Mouse (Mus musculus): ENCODE data around the gene Atp13a3. TPM values are rescaled to one million over a fixed set of nuclear protein-coding genes. Genes with fewer than 3 reads are reported as not detected.

Gene Atp13a3
- polyA plus RNA-seq, 1 experiment from 2014 or later: 13.0 TPM

GRCm38 (mm10) chr16:30397127-30398057 is 8.4 kb downstream of the Atp13a3 start:
- no peak overlapping the region for H3K4me3 ChIP-seq (ENCODE audit: low read depth, low read length)
- no peak for ATAC-seq (ENCODE audit: insufficient read depth, low FRiP score, low TSS enrichment)

GRCm38 (mm10) chr16:30395136-30395535 is 10.6 kb downstream of the Atp13a3 start:
- Histone ChIP-seq H3K4me1 (ENCODE audit: control insufficient read depth, insufficient read depth, low read length) (0 out of 2 replicates have a peak, but pooled peaks cover 3% of the 10 kb centered on the region), H3K27me3 (ENCODE audit: control insufficient read depth, insufficient read depth, low read length) (no peaks in the 10 kb centered on the region), H3K4me3 (ENCODE audit: low read depth, low read length) (no peak overlapping the region), H3K4me2 (ENCODE audit: low read depth) (no peak overlapping the region), H3K27ac (ENCODE audit: low read depth, low read length) (no peak overlapping the region), H3K9me3 (ENCODE audit: control insufficient read depth, low read length) (no peaks in the 10 kb centered on the region), H3K9ac (ENCODE audit: low read length) (no peak overlapping the region), H3K36me3 (ENCODE audit: control insufficient read depth, insufficient read depth, low read length) (no peaks in the 10 kb centered on the region)
- DNase-seq (ENCODE audit: low spot score): no peak
- no peak for ATAC-seq (ENCODE audit: insufficient read depth, low FRiP score, low TSS enrichment)
- 80% methylated on average over 2 of the region's 2 CpGs for WGBS

More at GRCm38 (mm10) chr16:30397127-30398057, 8.4 kb downstream of the Atp13a3 start:
- 54% methylated on average over 15 of the region's 15 CpGs for WGBS
- Histone ChIP-seq H3K27me3 (ENCODE audit: control insufficient read depth, insufficient read depth, low read length) (no peaks in the 10 kb centered on the region), H3K27ac (ENCODE audit: low read depth, low read length) (no peak overlapping the region), H3K9me3 (ENCODE audit: control insufficient read depth, low read length) (no peaks in the 10 kb centered on the region), H3K4me1 (ENCODE audit: control insufficient read depth, insufficient read depth, low read length) (0 out of 2 replicates have a peak, but pooled peaks cover 3% of the 10 kb centered on the region), H3K4me2 (ENCODE audit: low read depth) (no peak overlapping the region), H3K36me3 (ENCODE audit: control insufficient read depth, insufficient read depth, low read length) (no peaks in the 10 kb centered on the region), H3K9ac (ENCODE audit: low read length) (no peak overlapping the region)
- no peak for DNase-seq (ENCODE audit: low spot score)

GRCm38 (mm10) chr16:30390650-30391340 is 15.0 kb downstream of the Atp13a3 start:
- Histone ChIP-seq H3K27me3 (ENCODE audit: control insufficient read depth, insufficient read depth, low read length) (no peaks in the 10 kb centered on the region), H3K36me3 (ENCODE audit: control insufficient read depth, insufficient read depth, low read length) (no peaks in the 10 kb centered on the region), H3K4me1 (ENCODE audit: control insufficient read depth, insufficient read depth, low read length) (peaks cover 17% of the 10 kb centered on the region), H3K9me3 (ENCODE audit: control insufficient read depth, low read length) (no peaks in the 10 kb centered on the region), H3K27ac (ENCODE audit: low read depth, low read length) (no peak overlapping the region), H3K4me3 (ENCODE audit: low read depth, low read length) (no peak overlapping the region), H3K4me2 (ENCODE audit: low read depth) (no peak overlapping the region), H3K9ac (ENCODE audit: low read length) (no peak overlapping the region)
- 87% methylated on average over 5 of the region's 5 CpGs for WGBS
- ATAC-seq (ENCODE audit: insufficient read depth, low FRiP score, low TSS enrichment) (no peak), DNase-seq (ENCODE audit: low spot score) (no peak)

GRCm38 (mm10) chr16:30389831-30390649 is 15.7 kb downstream of the Atp13a3 start:
- Histone ChIP-seq H3K9ac (ENCODE audit: low read length) (no peak overlapping the region; the same call in 1 of the 2 replicates), H3K4me3 (ENCODE audit: low read depth, low read length) (no peak overlapping the region; the same call in 1 of the 2 replicates), H3K4me1 (ENCODE audit: control insufficient read depth, insufficient read depth, low read length) (peaks cover 17% of the 10 kb centered on the region), H3K36me3 (ENCODE audit: control insufficient read depth, insufficient read depth, low read length) (no peaks in the 10 kb centered on the region), H3K9me3 (ENCODE audit: control insufficient read depth, low read length) (no peaks in the 10 kb centered on the region), H3K4me2 (ENCODE audit: low read depth) (peak overlapping the region; percentile 63; the same call in 1 of the 2 replicates), H3K27me3 (ENCODE audit: control insufficient read depth, insufficient read depth, low read length) (no peaks in the 10 kb centered on the region), H3K27ac (ENCODE audit: low read depth, low read length) (no peak overlapping the region)
- ATAC-seq (ENCODE audit: insufficient read depth, low FRiP score, low TSS enrichment) (no peak), DNase-seq (ENCODE audit: low spot score) (no peak)
- WGBS: 73% methylated on average over 9 of the region's 9 CpGs

- Histone ChIP-seq H3K4me3 (ENCODE audit: low read depth, low read length) (peak overlapping the region; percentile 95), H3K36me3 (ENCODE audit: control insufficient read depth, insufficient read depth, low read length) (no peaks in the 10 kb centered on the region; the same call in 1 of the 2 replicates), H3K4me1 (ENCODE audit: control insufficient read depth, insufficient read depth, low read length) (peaks cover 17% of the 10 kb centered on the region), H3K9me3 (ENCODE audit: control insufficient read depth, low read length) (no peaks in the 10 kb centered on the region), H3K27ac (ENCODE audit: low read depth, low read length) (no peak overlapping the region), H3K4me2 (ENCODE audit: low read depth) (peak overlapping the region; percentile 63), H3K27me3 (ENCODE audit: control insufficient read depth, insufficient read depth, low read length) (no peaks in the 10 kb centered on the region), H3K9ac (ENCODE audit: low read length) (peak overlapping the region; percentile 92)
- WGBS: 7% methylated on average over 17 of the region's 17 CpGs
- no peak for DNase-seq (ENCODE audit: low spot score)
- ATAC-seq (ENCODE audit: insufficient read depth, low FRiP score, low TSS enrichment): 0 out of 2 replicates have a peak, but pooled peaks have one; percentile 10
Observed at GRCm38 (mm10) chr16:30389210-30389684, 16.5 kb downstream of the Atp13a3 start.

- DNase-seq (ENCODE audit: low spot score) (peak; percentile 95), ATAC-seq (ENCODE audit: insufficient read depth, low FRiP score, low TSS enrichment) (peak; percentile 88)
- Histone ChIP-seq H3K4me3 (ENCODE audit: low read depth, low read length) (peak overlapping the region; percentile 95), H3K27ac (ENCODE audit: low read depth, low read length) (peak overlapping the region; percentile 72), H3K36me3 (ENCODE audit: control insufficient read depth, insufficient read depth, low read length) (no peaks in the 10 kb centered on the region; the same call in 1 of the 2 replicates), H3K4me2 (ENCODE audit: low read depth) (peak overlapping the region; percentile 63), H3K4me1 (ENCODE audit: control insufficient read depth, insufficient read depth, low read length) (peaks cover 17% of the 10 kb centered on the region), H3K9me3 (ENCODE audit: control insufficient read depth, low read length) (no peaks in the 10 kb centered on the region), H3K9ac (ENCODE audit: low read length) (peak overlapping the region; percentile 92), H3K27me3 (ENCODE audit: control insufficient read depth, insufficient read depth, low read length) (no peaks in the 10 kb centered on the region)
- WGBS: 0% methylated on average over 55 of the region's 76 CpGs
Observed at GRCm38 (mm10) chr16:30388522-30389209, 17.1 kb downstream of the Atp13a3 start.

GRCm38 (mm10) chr16:30387871-30388460 is 17.8 kb downstream of the Atp13a3 start:
- Histone ChIP-seq H3K9me3 (ENCODE audit: control insufficient read depth, low read length) (no peaks in the 10 kb centered on the region), H3K9ac (ENCODE audit: low read length) (peak overlapping the region; percentile 92), H3K4me2 (ENCODE audit: low read depth) (peak overlapping the region; percentile 63), H3K4me1 (ENCODE audit: control insufficient read depth, insufficient read depth, low read length) (peaks cover 17% of the 10 kb centered on the region), H3K36me3 (ENCODE audit: control insufficient read depth, insufficient read depth, low read length) (no peaks in the 10 kb centered on the region; the same call in 1 of the 2 replicates), H3K27ac (ENCODE audit: low read depth, low read length) (peak overlapping the region; percentile 72), H3K27me3 (ENCODE audit: control insufficient read depth, insufficient read depth, low read length) (no peaks in the 10 kb centered on the region), H3K4me3 (ENCODE audit: low read depth, low read length) (peak overlapping the region; percentile 95)
- peak; percentile 69 for ATAC-seq (ENCODE audit: insufficient read depth, low FRiP score, low TSS enrichment)
- under 1% methylated on average over 49 of the region's 49 CpGs for WGBS
- DNase-seq (ENCODE audit: low spot score): peak; percentile 51
